In the genomic region with DNA sequence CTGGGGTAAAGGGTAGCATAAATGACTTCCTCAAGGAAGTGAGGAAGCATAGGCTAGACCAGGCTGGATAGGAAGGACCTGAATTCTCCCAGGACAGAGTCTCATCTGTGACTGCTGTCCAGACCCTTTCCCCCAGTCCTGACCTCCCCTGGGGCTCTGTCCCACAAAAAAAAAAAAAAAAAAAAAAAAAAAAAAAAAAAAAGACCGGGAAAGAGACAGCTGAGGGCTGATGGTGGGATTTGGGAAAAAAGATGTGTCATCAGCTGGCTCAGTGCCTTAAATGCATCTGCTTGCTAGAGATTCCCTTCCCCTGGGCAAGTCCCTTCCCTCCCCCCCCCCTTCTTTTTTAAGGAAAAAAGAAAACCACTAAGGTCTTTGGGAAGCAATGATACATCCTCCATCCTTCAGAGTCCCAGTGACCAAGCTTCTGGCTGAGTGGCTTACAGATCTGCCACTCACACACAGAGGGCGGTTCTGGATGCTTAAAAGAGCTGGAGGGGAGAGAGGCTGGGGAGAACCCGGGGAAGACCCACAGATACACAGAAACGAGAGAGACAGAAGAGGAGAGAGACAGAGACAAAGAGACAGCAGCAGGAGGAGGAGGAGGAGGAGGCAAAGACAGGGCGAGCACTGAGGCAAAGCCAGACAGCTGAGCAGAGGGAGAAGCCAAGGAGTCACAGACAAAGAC, we compare ENCODE assay signal across 8 mouse cellular contexts. TPM values are rescaled to one million over a fixed set of nuclear protein-coding genes. Genes with fewer than 3 reads are reported as not detected.
DNase-seq lines count a peak whose midpoint lies in the region; ATAC-seq and TF ChIP-seq lines count a peak whose summit lies in the region.

A gene (plus strand): TSS at position 509 of the 688 bp plus-strand sequence.

- H3K27ac ChIP-seq in lung, postnatal 0 days (ENCODE audit: low read length), result peak within 1 kb of the TSS; percentile 94
- H3K27ac ChIP-seq in embryonic facial prominence, embryonic 13.5 days, result peak within 1 kb of the TSS; percentile 96

- peak; percentile 19; the same call in 1 of the 2 replicates for TF ChIP-seq EP300 in lung, postnatal 0 days (IDR thresholded peaks at IDR 0.05)

- no peaks in the 10 kb centered on the region for H3K27me3 ChIP-seq in lung, postnatal 0 days (replicated peaks; ENCODE audit: insufficient read depth, low read length)
- H3K27me3 ChIP-seq in embryonic facial prominence, embryonic 13.5 days, result no peaks in the 10 kb centered on the region
- H3K27me3 ChIP-seq in myocyte (ENCODE audit: control insufficient read depth, insufficient read depth, insufficient read length), result no peaks in the 10 kb centered on the region

- peaks cover 17% of the 10 kb centered on the region for H3K79me2 ChIP-seq in myocyte (ENCODE audit: control insufficient read depth, insufficient read depth)

- no peaks in the 10 kb centered on the region for H3K36me3 ChIP-seq in lung, postnatal 0 days (ENCODE audit: insufficient read depth, low read length)
- peaks cover 26% of the 10 kb centered on the region for H3K36me3 ChIP-seq in embryonic facial prominence, embryonic 13.5 days
- H3K36me3 ChIP-seq in myocyte (ENCODE audit: control insufficient read depth, insufficient read depth), result no peaks in the 10 kb centered on the region

- peak; percentile 55 for DNase-seq in lung, postnatal 0 days (ENCODE audit: low spot score)
- DNase-seq in lung, postnatal 25 days (ENCODE audit: low spot score), result no peak
- DNase-seq in heart, postnatal 14 days, result peak; percentile 63 to 72
- peak; percentile 49 to 56 for DNase-seq in layer of hippocampus, postnatal 36 days
- DNase-seq in spleen, postnatal 10 days (ENCODE audit: low spot score in 2 of 2), result no peak
- no peak for DNase-seq in thymus, postnatal 0 days (ENCODE audit: low spot score)

- H3K4me2 ChIP-seq in lung, postnatal 0 days (replicated peaks; ENCODE audit: low read depth, low read length), result peak within 1 kb of the TSS; percentile 45
- H3K4me2 ChIP-seq in embryonic facial prominence, embryonic 13.5 days, result peak within 1 kb of the TSS; percentile 84
- peak within 1 kb of the TSS; percentile 98 for H3K4me2 ChIP-seq in myocyte (ENCODE audit: low read depth)

- H3K4me1 ChIP-seq in lung, postnatal 0 days (ENCODE audit: insufficient read depth, low read depth, low read length), result peaks cover 20% of the 10 kb centered on the region; the same call in 1 of the 2 replicates
- peaks cover 81% of the 10 kb centered on the region for H3K4me1 ChIP-seq in embryonic facial prominence, embryonic 13.5 days

- H3K9me3 ChIP-seq in lung, postnatal 0 days (ENCODE audit: low read length), result no peaks in the 10 kb centered on the region
- H3K9me3 ChIP-seq in embryonic facial prominence, embryonic 13.5 days, result no peaks in the 10 kb centered on the region

- no peak within 1 kb of the TSS for H3ac ChIP-seq in myocyte (ENCODE audit: control insufficient read depth, insufficient read length)

- H3K9ac ChIP-seq in lung, postnatal 0 days (replicated peaks; ENCODE audit: low read depth), result no peak within 1 kb of the TSS
- H3K9ac ChIP-seq in embryonic facial prominence, embryonic 13.5 days, result peak within 1 kb of the TSS; percentile 73

- TF ChIP-seq CTCF in lung, postnatal 0 days (IDR thresholded peaks at IDR 0.05), result no peak

- peak; percentile 68 for TF ChIP-seq POLR2A in myocyte (IDR thresholded peaks at IDR 0.05; ENCODE audit: insufficient read length, low read depth)

- peak within 1 kb of the TSS; percentile 5; the same call in 1 of the 2 replicates for H3K4me3 ChIP-seq in lung, postnatal 0 days (ENCODE audit: low read depth, low read length)
- H3K4me3 ChIP-seq in embryonic facial prominence, embryonic 13.5 days, result peak within 1 kb of the TSS; percentile 52
- H3K4me3 ChIP-seq in myocyte, result peak within 1 kb of the TSS; percentile 51

- intact Hi-C loops in heart, postnatal 14 days (cut with DNase I), result no loop called here

- 22% methylated on average over 5 of the region's 5 CpGs for WGBS in lung, postnatal 0 days
- WGBS in embryonic facial prominence, embryonic 13.5 days, result 5% methylated on average over 5 of the region's 5 CpGs

- no peak for ATAC-seq in lung, postnatal 0 days
- ATAC-seq in embryonic facial prominence, embryonic 13.5 days (ENCODE audit: insufficient number of reproducible peaks, insufficient read depth, low FRiP score, low TSS enrichment, low read depth), result no peak

TF ChIP-seq in myocyte, 11 proteins besides CTCF, POLR2A, EP300 and RAD21:
- TF ChIP-seq REST (IDR thresholded peaks at IDR 0.05; ENCODE audit: insufficient read depth, insufficient read length), result no peak
- no peak for TF ChIP-seq TCF12 (IDR thresholded peaks at IDR 0.05; ENCODE audit: insufficient read depth, poor library complexity, severe bottlenecking)
- TF ChIP-seq POLR2AphosphoS2 (IDR thresholded peaks at IDR 0.05; ENCODE audit: insufficient read length, low read depth), result peak; percentile 78

RNA-seq across cellular contexts. Expression of the gene that starts here (rescaled TPM):
- polyA plus RNA-seq in lung, postnatal 0 days (2015; fragmentation: Nextera tagmentation; extraction: Ambion mirVana), result 2.7 and 3.3 TPM in 2 replicates
- polyA plus RNA-seq in embryonic facial prominence, embryonic 13.5 days (2015; fragmentation: Nextera tagmentation; extraction: Ambion mirVana), result 23.6 and 25.6 TPM in 2 replicates
- total RNA-seq in heart, postnatal 14 days (2021), result 1 to 10 TPM; 2.9 to 3.6 TPM
- total RNA-seq in layer of hippocampus, postnatal 36 days (2021), result 10 to 100 TPM; 15.1 to 15.5 TPM
- polyA plus RNA-seq in myocyte (2012; fragmentation: generic; extraction: Trizol), result 15.0 TPM
- polyA plus RNA-seq in thymus, postnatal 0 days (2015; fragmentation: Nextera tagmentation; extraction: Ambion mirVana), result 0.68 and 0.86 TPM in 2 replicates

Comparison
In these comparisons a context has a peak if more than half of its experiments do, and no peak if none do; other contexts are left out.
1. DNase-seq: peak in lung, postnatal 0 days (single experiment), heart, postnatal 14 days (2 of 2) and layer of hippocampus, postnatal 36 days (2 of 2); none in lung, postnatal 25 days (single experiment), spleen, postnatal 10 days (0 of 2) and thymus, postnatal 0 days (single experiment).
2. H3K4me2 ChIP-seq: peak in every context shown above with its lines; median percentile 98 in myocyte; 84 in embryonic facial prominence, embryonic 13.5 days; 45 in lung, postnatal 0 days.
3. Peak in every context shown above with its lines, with median percentiles within 50 percentile points of each other: H3K4me3 ChIP-seq.